Mouse (Mus musculus) stomach, embryonic 16.5 days (tissue): Measurements from ENCODE around the gene Ifit2. TPM values are rescaled to one million over a fixed set of nuclear protein-coding genes. Genes with fewer than 3 reads are reported as not detected.
"Not testable (repeated sequence)": the region's sequence is repeated elsewhere in the genome, so short reads cannot be mapped to it uniquely, and the experiment has no call there.

ENCODE experiments used
- ATAC-seq: fragments of 200-750 bp; cut with Nextera tagmentation; 2 replicates; pipeline ENCODE4 v1.8.0; 2017; ENCODE audit warnings: moderate number of reproducible peaks, moderate TSS enrichment; ENCODE audit not compliant: insufficient read depth, low FRiP score
- H3K27ac ChIP-seq: fragments of 300-500 bp; sonication (generic); 2 replicates; pipeline ENCODE4 v1.5.1; 2014; ENCODE audit warnings: low read length
- H3K27me3 ChIP-seq: fragments of 300-500 bp; sonication (generic); 2 replicates; pipeline ENCODE4 v1.6.1; 2014; ENCODE audit warnings: low read length, control low read depth, mixed read lengths; ENCODE audit not compliant: control insufficient read depth, insufficient read depth
- H3K36me3 ChIP-seq: fragments of 300-500 bp; sonication (generic); 2 replicates; pipeline ENCODE4 v1.6.1; 2014; ENCODE audit warnings: low read length; ENCODE audit not compliant: control insufficient read depth, insufficient read depth
- H3K4me1 ChIP-seq: fragments of 300-500 bp; sonication (generic); 2 replicates; pipeline ENCODE4 v1.6.1; 2014; ENCODE audit warnings: low read length, control low read depth, mixed read lengths; ENCODE audit not compliant: control insufficient read depth, insufficient read depth
- H3K4me2 ChIP-seq: fragments of 300-500 bp; sonication (generic); 2 replicates; pipeline ENCODE4 v1.6.1; 2014; ENCODE audit warnings: low read depth, low read length, mixed read lengths
- H3K4me3 ChIP-seq: fragments of 300-500 bp; sonication (generic); replicated peaks from 2 replicates; pipeline ENCODE4 v1.5.1; 2014; ENCODE audit warnings: mild to moderate bottlenecking, low read length
- H3K9ac ChIP-seq: fragments of 300-500 bp; sonication (generic); 2 replicates; pipeline ENCODE4 v1.6.1; 2014; ENCODE audit warnings: low read length
- H3K9me3 ChIP-seq: fragments of 300-500 bp; sonication (generic); replicated peaks from 2 replicates; pipeline ENCODE4 v1.6.1; 2016; ENCODE audit warnings: low read length, control low read depth; ENCODE audit not compliant: control insufficient read depth
- WGBS: fragments of 180-500 bp; shearing (Covaris S2); extraction: QIAGEN DNeasy Blood & Tissue Kit; methylation state at CpG from one replicate; pipeline ENCODE4 v1.1.7; 2014; 5-methylcytosine and 5-hydroxymethylcytosine counted together
- polyA plus RNA-seq: library from polyadenylated mRNA; unstranded; fragments of >200 nt; fragmentation: Nextera tagmentation; extraction: Ambion mirVana; gene quantifications from 2 replicates; pipeline ENCODE4 v1.2.1, GENCODE M21; 2015

Ifit2 gene
- polyA plus RNA-seq, 1 experiment from 2014 or later = 6.2 TPM

- 66% methylated on average over 3 of the region's 3 CpGs for WGBS
- Histone ChIP-seq H3K9ac (no peak overlapping the region), H3K36me3 (no peaks in the 10 kb centered on the region), H3K27ac (no peak overlapping the region), H3K4me3 (no peak overlapping the region), H3K4me2 (no peak overlapping the region), H3K9me3 (0 out of 2 replicates have a peak, but pooled peaks cover 6% of the 10 kb centered on the region), H3K27me3 (no peaks in the 10 kb centered on the region), H3K4me1 (peaks cover 7% of the 10 kb centered on the region)
- ATAC-seq = no peak
Measured at GRCm38 (mm10) chr19:34556621-34557020, 6.1 kb downstream of the Ifit2 start.

GRCm38 (mm10) chr19:34562556-34562955, 12.1 kb downstream of the Ifit2 start:
- no peaks in the 10 kb centered on the region for H3K9me3 ChIP-seq
- no peaks in the 10 kb centered on the region for H3K27me3 ChIP-seq
- no peak overlapping the region for H3K4me3 ChIP-seq
- H3K27ac ChIP-seq = no peak overlapping the region
- H3K4me2 ChIP-seq = no peak overlapping the region
- no peak for ATAC-seq
- H3K36me3 ChIP-seq = no peaks in the 10 kb centered on the region
- no peak overlapping the region for H3K9ac ChIP-seq
- no peaks in the 10 kb centered on the region for H3K4me1 ChIP-seq

GRCm38 (mm10) chr19:34566178-34566784, 15.8 kb downstream of the Ifit2 start:
- H3K36me3 ChIP-seq = no peaks in the 10 kb centered on the region
- ATAC-seq = no peak
- no peaks in the 10 kb centered on the region for H3K9me3 ChIP-seq
- H3K4me3 ChIP-seq = no peak overlapping the region
- H3K4me1 ChIP-seq = no peaks in the 10 kb centered on the region
- 84% methylated on average over 1 of the region's 1 CpGs for WGBS
- no peak overlapping the region for H3K9ac ChIP-seq
- H3K27ac ChIP-seq = no peak overlapping the region
- H3K27me3 ChIP-seq = no peaks in the 10 kb centered on the region
- no peak overlapping the region for H3K4me2 ChIP-seq

GRCm38 (mm10) chr19:34568988-34569895, 18.7 kb downstream of the Ifit2 start:
- Histone ChIP-seq H3K36me3 (no peaks in the 10 kb centered on the region), H3K4me2 (no peak overlapping the region), H3K27ac (no peak overlapping the region), H3K4me1 (no peaks in the 10 kb centered on the region), H3K9ac (no peak overlapping the region), H3K9me3 (no peaks in the 10 kb centered on the region), H3K27me3 (no peaks in the 10 kb centered on the region), H3K4me3 (no peak overlapping the region)
- no peak for ATAC-seq
- WGBS = 54% methylated on average over 7 of the region's 7 CpGs

GRCm38 (mm10) chr19:34569896-34570476, 19.5 kb downstream of the Ifit2 start:
- 61% methylated on average over 4 of the region's 4 CpGs for WGBS
- Histone ChIP-seq H3K36me3 (no peaks in the 10 kb centered on the region), H3K4me1 (no peaks in the 10 kb centered on the region), H3K4me3 (no peak overlapping the region), H3K4me2 (no peak overlapping the region), H3K9ac (no peak overlapping the region), H3K9me3 (no peaks in the 10 kb centered on the region), H3K27me3 (no peaks in the 10 kb centered on the region), H3K27ac (no peak overlapping the region)
- ATAC-seq = no peak

- Histone ChIP-seq H3K27ac (no peak overlapping the region), H3K27me3 (no peaks in the 10 kb centered on the region), H3K9me3 (no peaks in the 10 kb centered on the region), H3K9ac (no peak overlapping the region), H3K4me2 (no peak overlapping the region), H3K4me3 (no peak overlapping the region), H3K4me1 (no peaks in the 10 kb centered on the region), H3K36me3 (no peaks in the 10 kb centered on the region)
- WGBS = 84% methylated on average over 1 of the region's 1 CpGs
- ATAC-seq = no peak
Measured at GRCm38 (mm10) chr19:34571080-34571479, 20.6 kb downstream of the Ifit2 start.

GRCm38 (mm10) chr19:34573650-34574049, 23.2 kb downstream of the Ifit2 start:
- Histone ChIP-seq H3K4me1 (no peaks in the 10 kb centered on the region), H3K27me3 (no peaks in the 10 kb centered on the region), H3K9ac (no peak overlapping the region), H3K36me3 (no peaks in the 10 kb centered on the region), H3K27ac (no peak overlapping the region), H3K4me3 (no peak overlapping the region), H3K4me2 (no peak overlapping the region), H3K9me3 (no peaks in the 10 kb centered on the region)
- WGBS = 93% methylated on average over 5 of the region's 5 CpGs
- no peak for ATAC-seq

- Histone ChIP-seq H3K9ac (no peak overlapping the region), H3K36me3 (no peaks in the 10 kb centered on the region), H3K9me3 (no peaks in the 10 kb centered on the region), H3K4me2 (no peak overlapping the region), H3K4me3 (no peak overlapping the region), H3K27ac (no peak overlapping the region), H3K4me1 (no peaks in the 10 kb centered on the region), H3K27me3 (no peaks in the 10 kb centered on the region)
- 71% methylated on average over 1 of the region's 1 CpGs for whole genome bisulfite sequencing
- no peak for ATAC-seq
Measured at GRCm38 (mm10) chr19:34577121-34577520, 26.6 kb downstream of the Ifit2 start.

- not testable (repeated sequence) for ATAC-seq
Measured at GRCm38 (mm10) chr19:34582696-34583095, 32.2 kb downstream of the Ifit2 start.

More at GRCm38 (mm10) chr19:34582696-34583095, 32.2 kb downstream of the Ifit2 start:
- not testable (repeated sequence) for H3K27me3 ChIP-seq, H3K4me1 ChIP-seq, H3K9ac ChIP-seq, H3K36me3 ChIP-seq, H3K4me2 ChIP-seq, H3K4me3 ChIP-seq, H3K9me3 ChIP-seq, H3K27ac ChIP-seq
- WGBS = 89% methylated on average over 2 of the region's 2 CpGs
